Mouse (Mus musculus): ENCODE measurements around the gene Tprn. TPM values are rescaled to one million over a fixed set of nuclear protein-coding genes. Genes with fewer than 3 reads are reported as not detected.

Gene Tprn
- polyA plus RNA-seq, 1 experiment: 7.4 TPM

DNA sequence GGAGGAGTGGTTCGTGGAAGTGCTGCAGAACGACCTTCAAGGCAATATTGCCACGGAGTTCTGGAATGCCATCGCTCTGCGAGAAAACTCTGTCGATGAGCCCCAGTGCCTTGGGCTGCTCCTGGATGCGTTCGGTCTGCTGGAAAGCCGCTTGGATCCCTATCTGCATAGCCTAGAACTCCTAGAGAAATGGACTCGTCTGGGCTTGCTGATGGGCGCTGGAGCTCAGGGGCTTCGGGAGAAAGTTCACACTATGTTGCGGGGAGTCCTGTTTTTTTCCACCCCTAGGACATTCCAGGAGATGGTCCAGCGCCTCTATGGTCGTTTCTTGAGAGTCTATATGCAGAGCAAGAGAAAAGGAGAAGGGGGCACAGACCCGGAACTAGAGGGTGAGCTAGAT is 10.6 kb downstream of the Tprn start:
- Histone ChIP-seq H3K4me3 (ENCODE audit: insufficient read depth, poor library complexity, severe bottlenecking) (peak overlapping the region; percentile 97), H3K79me3 (ENCODE audit: low read depth) (peaks cover 29% of the 10 kb centered on the region), H3K36me3 (ENCODE audit: control insufficient read depth, insufficient read depth) (peaks cover 65% of the 10 kb centered on the region), H3K27me3 (ENCODE audit: control insufficient read depth, insufficient read depth, insufficient read length) (no peaks in the 10 kb centered on the region), H3K79me2 (ENCODE audit: control insufficient read depth, insufficient read depth) (peaks cover 56% of the 10 kb centered on the region), H3ac (ENCODE audit: control insufficient read depth, insufficient read length, low read depth) (peak overlapping the region; percentile 78)
- TF ChIP-seq MYOD1 (IDR thresholded peaks at IDR 0.05; ENCODE audit: control insufficient read depth, insufficient read length, low read depth) (no peak), MAX (IDR thresholded peaks at IDR 0.05) (no peak), CTCF (IDR thresholded peaks at IDR 0.05; ENCODE audit: control insufficient read depth, insufficient read depth, insufficient read length) (no peak), USF1 (IDR thresholded peaks at IDR 0.05; ENCODE audit: low read depth) (no peak)

DNA sequence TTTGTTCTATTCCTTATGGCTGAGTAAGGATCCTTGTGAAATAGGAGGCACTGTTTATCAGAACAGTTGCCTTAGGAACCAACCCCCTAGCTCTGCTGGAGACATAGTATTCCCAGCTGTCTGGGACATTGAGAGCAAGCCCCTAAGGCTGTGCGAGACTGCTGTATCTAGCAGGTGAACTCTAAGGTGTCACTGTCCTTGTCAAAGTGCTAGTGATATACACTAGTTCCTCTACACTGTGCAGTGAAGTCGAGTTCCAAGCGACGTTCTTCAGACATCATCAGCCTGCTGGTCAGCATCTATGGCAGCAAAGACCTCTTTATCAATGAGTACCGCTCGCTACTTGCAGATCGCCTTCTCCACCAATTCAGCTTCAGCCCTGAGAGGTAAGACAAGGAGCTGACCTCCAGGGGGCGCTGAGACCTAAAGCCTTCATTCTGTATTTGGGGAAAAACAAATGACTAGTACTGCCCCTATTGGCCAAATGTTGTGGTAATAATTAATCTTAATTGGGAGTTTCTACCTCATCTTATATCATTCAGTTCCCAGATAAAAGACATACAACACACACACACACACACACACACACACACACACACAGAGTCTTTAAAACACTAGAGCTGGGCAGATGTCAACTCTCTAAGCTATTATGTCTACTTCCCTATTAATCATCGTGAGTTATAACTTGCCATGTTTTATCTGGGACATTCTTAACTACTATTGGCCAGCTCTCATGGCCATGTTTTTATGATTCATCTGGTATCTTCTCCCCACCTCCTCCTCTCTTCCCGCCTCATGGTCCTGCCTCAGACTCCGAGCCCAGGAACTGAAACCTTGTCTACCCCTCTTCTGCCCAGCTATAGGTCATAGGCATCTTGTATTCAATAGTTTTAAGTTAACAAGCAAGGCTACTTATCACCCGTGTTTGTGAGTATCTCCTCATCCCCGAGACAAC is 16.8 kb downstream of the Tprn start:
- H3K36me3 ChIP-seq (ENCODE audit: control insufficient read depth, insufficient read depth): peaks cover 95% of the 10 kb centered on the region
- TF ChIP-seq MAX (IDR thresholded peaks at IDR 0.05) (peak; percentile 20), USF1 (IDR thresholded peaks at IDR 0.05; ENCODE audit: low read depth) (no peak), CTCF (IDR thresholded peaks at IDR 0.05; ENCODE audit: control insufficient read depth, insufficient read depth, insufficient read length) (peak; percentile 48)
- no peak overlapping the region for H3ac ChIP-seq (ENCODE audit: control insufficient read depth, insufficient read length, low read depth)

DNA sequence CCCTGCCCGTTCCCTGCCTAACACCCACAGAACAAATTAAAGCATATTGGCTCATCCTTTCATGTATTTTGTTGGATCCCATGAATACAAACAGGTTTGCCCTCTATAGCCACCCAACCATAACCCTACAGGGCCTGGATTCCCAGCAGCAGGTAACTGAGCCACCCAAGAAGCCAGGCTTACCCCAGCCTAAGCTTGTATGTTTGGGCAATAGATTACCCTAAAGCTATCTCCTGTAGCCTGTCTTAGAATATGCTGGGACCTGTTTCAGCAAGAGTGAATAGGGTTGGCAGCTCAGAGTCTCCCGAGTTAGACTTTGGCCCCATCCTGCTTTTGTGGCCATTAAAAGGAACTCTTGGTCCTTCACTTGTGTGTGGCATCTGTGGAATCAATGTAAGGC is 23.1 kb downstream of the Tprn start:
- Histone ChIP-seq H3K79me2 (ENCODE audit: control insufficient read depth, insufficient read depth) (no peaks in the 10 kb centered on the region), H3K27me3 (ENCODE audit: control insufficient read depth, insufficient read depth, insufficient read length) (peaks cover 23% of the 10 kb centered on the region), H3K36me3 (ENCODE audit: control insufficient read depth, insufficient read depth) (peaks cover 52% of the 10 kb centered on the region), H3K4me3 (ENCODE audit: insufficient read depth, poor library complexity, severe bottlenecking) (no peak overlapping the region), H3K79me3 (ENCODE audit: low read depth) (no peaks in the 10 kb centered on the region), H3ac (ENCODE audit: control insufficient read depth, insufficient read length, low read depth) (no peak overlapping the region)
- TF ChIP-seq CTCF (IDR thresholded peaks at IDR 0.05; ENCODE audit: control insufficient read depth, insufficient read depth, insufficient read length) (no peak), FOSL1 (IDR thresholded peaks at IDR 0.05; ENCODE audit: insufficient read depth, low read length, poor library complexity, severe bottlenecking) (no peak), USF1 (IDR thresholded peaks at IDR 0.05; ENCODE audit: low read depth) (no peak), CEBPB (IDR thresholded peaks at IDR 0.05; ENCODE audit: low read depth) (no peak), MYOG (IDR thresholded peaks at IDR 0.05; ENCODE audit: control insufficient read depth, extremely low read depth, insufficient read length) (no peak), MYOD1 (IDR thresholded peaks at IDR 0.05; ENCODE audit: control insufficient read depth, insufficient read length, low read depth) (no peak), MAX (IDR thresholded peaks at IDR 0.05) (no peak)

More for the DNA sequence above, 16.8 kb downstream of the Tprn start:
- H3K79me2 ChIP-seq (ENCODE audit: control insufficient read depth, insufficient read depth): peaks cover 11% of the 10 kb centered on the region
- no peaks in the 10 kb centered on the region for H3K27me3 ChIP-seq (ENCODE audit: control insufficient read depth, insufficient read depth, insufficient read length)
- no peak overlapping the region for H3K4me3 ChIP-seq (ENCODE audit: insufficient read depth, poor library complexity, severe bottlenecking)
- H3K79me3 ChIP-seq (ENCODE audit: low read depth): peaks cover 3% of the 10 kb centered on the region

DNA sequence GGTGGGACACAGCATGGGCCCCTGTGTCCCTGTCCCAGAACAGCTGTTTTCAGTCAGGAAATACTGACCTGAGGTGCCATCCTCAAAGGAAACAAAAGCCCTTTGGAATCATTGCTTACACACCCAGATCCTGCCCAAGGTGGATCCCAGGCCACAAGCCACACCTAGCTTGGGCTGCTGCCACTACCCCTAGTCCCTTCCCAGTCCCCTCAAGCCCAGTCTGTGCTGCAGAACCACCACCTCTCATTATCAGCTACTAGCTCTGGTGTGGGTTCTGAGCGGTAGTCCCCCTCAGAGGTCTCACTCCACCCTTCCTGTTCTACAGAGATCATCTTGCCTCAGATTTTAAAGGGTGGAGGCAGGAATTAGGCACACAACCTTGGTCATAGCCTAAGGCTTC is 23.9 kb downstream of the Tprn start:
- Histone ChIP-seq H3K4me3 (ENCODE audit: insufficient read depth, poor library complexity, severe bottlenecking) (no peak overlapping the region), H3K27me3 (ENCODE audit: control insufficient read depth, insufficient read depth, insufficient read length) (peaks cover 31% of the 10 kb centered on the region), H3K79me2 (ENCODE audit: control insufficient read depth, insufficient read depth) (no peaks in the 10 kb centered on the region), H3K79me3 (ENCODE audit: low read depth) (no peaks in the 10 kb centered on the region), H3K36me3 (ENCODE audit: control insufficient read depth, insufficient read depth) (peaks cover 45% of the 10 kb centered on the region), H3ac (ENCODE audit: control insufficient read depth, insufficient read length, low read depth) (no peak overlapping the region)
- TF ChIP-seq MYOG (IDR thresholded peaks at IDR 0.05; ENCODE audit: control insufficient read depth, extremely low read depth, insufficient read length): no peak
- no peak for TF ChIP-seq CEBPB (IDR thresholded peaks at IDR 0.05; ENCODE audit: low read depth)
- TF ChIP-seq MYOD1 (IDR thresholded peaks at IDR 0.05; ENCODE audit: control insufficient read depth, insufficient read length, low read depth): no peak

DNA sequence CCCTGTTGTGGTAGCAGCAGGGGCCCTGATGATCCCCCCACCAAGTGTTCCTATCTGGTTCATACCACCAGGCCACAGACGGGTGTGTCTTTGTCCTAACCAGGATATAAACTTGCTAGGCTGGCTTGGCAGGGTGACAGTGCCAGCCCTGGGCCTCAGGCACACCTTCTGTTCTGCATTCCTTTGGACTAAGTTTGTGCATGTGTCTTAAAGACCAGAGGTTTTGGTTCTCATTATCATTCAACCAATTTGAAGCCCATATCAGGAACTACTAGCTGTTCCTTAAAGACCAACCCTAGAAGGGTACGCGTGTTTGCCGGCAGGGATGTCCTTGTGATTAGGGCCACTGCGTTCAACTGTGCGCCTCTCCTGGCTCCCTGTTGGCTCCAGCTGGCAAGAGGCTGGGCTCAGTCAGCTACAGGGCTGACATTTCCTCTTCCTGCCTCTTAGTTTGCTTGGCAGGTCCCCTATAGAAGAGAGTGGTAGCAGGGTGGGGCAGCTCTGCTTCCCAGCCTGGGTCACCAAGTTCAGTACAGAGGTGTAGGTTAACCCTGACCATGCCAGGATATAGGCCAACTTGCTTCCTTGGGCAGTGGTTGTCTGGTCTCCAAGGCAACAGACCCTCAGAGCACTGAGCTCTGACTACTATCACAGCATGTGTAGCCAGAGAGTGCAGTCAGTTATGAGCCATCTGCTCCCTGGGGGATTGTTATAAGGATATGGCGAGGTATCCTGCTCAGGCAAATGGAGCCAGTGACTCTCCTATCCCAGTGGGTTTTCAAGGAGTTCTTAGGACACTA is 24.6 kb downstream of the Tprn start:
- no peak overlapping the region for H3K4me3 ChIP-seq (ENCODE audit: insufficient read depth, poor library complexity, severe bottlenecking)
- H3K36me3 ChIP-seq (ENCODE audit: control insufficient read depth, insufficient read depth): peaks cover 39% of the 10 kb centered on the region
- H3K79me2 ChIP-seq (ENCODE audit: control insufficient read depth, insufficient read depth): no peaks in the 10 kb centered on the region
- H3K27me3 ChIP-seq (ENCODE audit: control insufficient read depth, insufficient read depth, insufficient read length): peaks cover 38% of the 10 kb centered on the region
- H3K79me3 ChIP-seq (ENCODE audit: low read depth): no peaks in the 10 kb centered on the region
- H3ac ChIP-seq (ENCODE audit: control insufficient read depth, insufficient read length, low read depth): no peak overlapping the region
- no peak for TF ChIP-seq MYOG (IDR thresholded peaks at IDR 0.05; ENCODE audit: control insufficient read depth, extremely low read depth, insufficient read length)
- TF ChIP-seq CTCF (IDR thresholded peaks at IDR 0.05; ENCODE audit: control insufficient read depth, insufficient read depth, insufficient read length): no peak
- no peak for TF ChIP-seq MAX (IDR thresholded peaks at IDR 0.05)
- no peak for TF ChIP-seq FOSL1 (IDR thresholded peaks at IDR 0.05; ENCODE audit: insufficient read depth, low read length, poor library complexity, severe bottlenecking)
- no peak for TF ChIP-seq CEBPB (IDR thresholded peaks at IDR 0.05; ENCODE audit: low read depth)
- no peak for TF ChIP-seq MYOD1 (IDR thresholded peaks at IDR 0.05; ENCODE audit: control insufficient read depth, insufficient read length, low read depth)

All from C2C12 (cell line).